Mouse (Mus musculus): ENCODE measurements around the gene Gm27027. TPM values are rescaled to one million over a fixed set of nuclear protein-coding genes. Genes with fewer than 3 reads are reported as not detected.

The Gm27027 gene
- polyA plus RNA-seq (2017; shearing (Covaris generic)) = not detected

DNA sequence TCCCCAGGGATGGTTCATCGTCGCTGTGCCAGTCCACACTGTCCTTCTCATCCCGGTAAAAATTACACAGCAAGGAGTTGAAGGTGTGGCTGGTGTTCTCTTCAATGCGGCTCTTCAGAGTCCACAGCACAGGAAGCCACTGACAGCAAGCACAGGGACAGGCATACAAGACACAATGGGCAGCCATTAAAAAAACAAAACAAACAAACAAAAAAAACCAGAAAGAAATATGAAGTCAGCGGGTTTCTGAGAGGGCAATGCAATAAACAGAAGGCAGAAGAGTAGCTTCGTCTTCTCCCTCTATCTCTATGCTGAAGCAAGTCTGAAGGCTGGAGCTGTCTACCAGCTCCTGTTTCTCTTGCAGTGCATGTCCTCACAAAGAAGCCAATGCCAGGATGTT is at the start of gene Gm27027:
TSS of gene Gm27027 (minus strand) at position 101 of the 400 bp plus-strand sequence.

GRCm38 (mm10) chr2:94010335-94011291 is 14.5 kb upstream of the Gm27027 start, which contains the start of gene Alkbh3:
TSS of gene Alkbh3 (minus strand) at chr2:94010807.

DNA sequence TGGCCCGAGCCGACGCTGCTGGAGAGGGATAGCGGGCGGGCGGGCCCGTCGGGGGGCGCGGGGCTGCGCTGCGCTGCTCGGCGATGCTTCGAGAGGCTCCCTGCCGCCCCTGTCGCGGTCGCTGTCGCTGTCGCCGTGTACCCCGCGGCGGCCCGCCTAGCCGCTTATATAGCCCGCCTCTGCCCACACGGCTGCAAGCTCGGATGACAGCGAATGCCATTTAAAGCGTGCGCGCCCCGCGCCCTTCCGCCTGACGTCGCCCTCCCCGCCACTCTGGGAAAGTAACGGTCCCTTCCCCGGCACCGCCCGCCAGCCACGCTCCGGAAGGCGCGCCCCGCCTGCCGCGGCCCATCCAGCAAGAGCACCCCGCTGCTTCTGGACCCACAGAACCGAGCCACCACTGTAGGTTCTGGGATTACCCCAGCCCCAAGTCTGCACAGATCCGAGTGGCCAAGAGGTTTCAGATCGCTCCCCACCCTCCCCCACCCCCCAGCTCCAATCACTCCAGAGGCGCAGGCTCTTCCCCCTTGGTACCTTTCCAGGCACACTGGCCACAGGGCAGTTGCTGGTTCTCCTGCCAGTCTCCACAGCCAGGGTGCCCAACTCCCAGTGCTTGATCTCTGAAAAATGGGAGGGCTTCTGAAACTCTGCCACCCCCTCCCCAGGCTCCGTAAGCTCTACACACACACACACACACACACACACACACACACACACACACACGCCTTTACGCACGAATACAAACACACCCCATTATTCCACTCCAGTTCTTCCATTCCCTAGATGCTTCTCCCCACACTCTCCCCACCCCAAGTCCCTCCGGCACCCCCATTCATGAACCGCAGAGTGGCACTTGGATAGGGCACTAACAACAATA is 39.0 kb downstream of the Gm27027 start, which contains the start of gene Gm13889:
TSS of gene Gm13889 (minus strand) at position 294 of the 877 bp plus-strand sequence.

Other genes with a start within 250 kb of the Gm27027 start
- gene Ext2, start 173.8 kb downstream of the Gm27027 start, polyA plus RNA-seq (2017; shearing (Covaris generic)) = 66.6 TPM
- gene Accs, start 146.4 kb downstream of the Gm27027 start, polyA plus RNA-seq (2017; shearing (Covaris generic)) = 9.1 TPM
- not detected for gene Accsl, start 127.2 kb downstream of the Gm27027 start, polyA plus RNA-seq (2017; shearing (Covaris generic))
- gene Gm13889, start 39.2 kb downstream of the Gm27027 start, polyA plus RNA-seq (2017; shearing (Covaris generic)) = 0.29 TPM
- gene Alkbh3, start 14.5 kb upstream of the Gm27027 start, polyA plus RNA-seq (2017; shearing (Covaris generic)) = 51.3 TPM
- gene Hsd17b12, start 161.6 kb upstream of the Gm27027 start, polyA plus RNA-seq (2017; shearing (Covaris generic)) = 40.7 TPM

Measured in naive thymus-derived CD4-positive, alpha-beta T cell, adult 5 months (primary cell).